Mouse (Mus musculus) embryonic fibroblast, embryonic 13.5 days (primary cell): ENCODE data around the gene Olfr1423.
"Not testable (repeated sequence)": the region's sequence is repeated elsewhere in the genome, so short reads cannot be mapped to it uniquely, and the experiment has no call there.

ENCODE experiments used
- CTCF ChIP-seq: IDR thresholded peaks from 2 replicates; pipeline ENCODE4 v1.5.1; 2011; ENCODE audit warnings: mild to moderate bottlenecking, control low read depth, low read length, moderate library complexity, borderline replicate concordance; ENCODE audit not compliant: insufficient read depth
- POLR2A ChIP-seq: IDR thresholded peaks from 2 replicates; pipeline ENCODE4 v1.6.1; 2011; ENCODE audit warnings: low read depth, mild to moderate bottlenecking, control low read depth, low read length, moderate library complexity

DNA sequence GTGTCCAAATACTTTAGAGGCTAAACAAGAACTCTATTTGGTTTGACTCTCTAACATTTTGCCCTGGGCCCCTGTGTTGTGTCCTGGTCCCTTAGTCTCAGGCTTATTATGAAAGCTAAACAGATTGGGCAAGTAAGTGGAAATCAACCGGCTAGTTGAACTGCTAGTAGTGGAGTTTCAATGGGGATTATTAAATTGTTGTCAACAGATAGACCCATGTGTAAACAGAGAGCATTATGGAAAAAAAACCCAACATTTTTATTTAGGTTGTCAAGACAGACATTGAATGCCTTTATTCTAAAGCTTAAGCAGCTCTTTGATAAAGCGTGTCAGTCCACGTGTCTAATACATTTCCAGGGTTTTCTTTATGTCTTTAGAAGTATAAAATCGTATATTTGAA lies 36.5 kb upstream of the Olfr1423 start, which contains the start of gene Olfr1425:
- TF ChIP-seq CTCF, POLR2A: not testable (repeated sequence)
